Mouse (Mus musculus): ENCODE results near the gene Pramef17. TPM values are rescaled to one million over a fixed set of nuclear protein-coding genes. Genes with fewer than 3 reads are reported as not detected.
"Not testable (repeated sequence)": the region's sequence is repeated elsewhere in the genome, so short reads cannot be mapped to it uniquely, and the experiment has no call there.

The Pramef17 gene
- not detected for total RNA-seq (2021)
- long read RNA-seq, experiment 1: 0 reads
- long read RNA-seq, experiment 2: 0 reads

DNA sequence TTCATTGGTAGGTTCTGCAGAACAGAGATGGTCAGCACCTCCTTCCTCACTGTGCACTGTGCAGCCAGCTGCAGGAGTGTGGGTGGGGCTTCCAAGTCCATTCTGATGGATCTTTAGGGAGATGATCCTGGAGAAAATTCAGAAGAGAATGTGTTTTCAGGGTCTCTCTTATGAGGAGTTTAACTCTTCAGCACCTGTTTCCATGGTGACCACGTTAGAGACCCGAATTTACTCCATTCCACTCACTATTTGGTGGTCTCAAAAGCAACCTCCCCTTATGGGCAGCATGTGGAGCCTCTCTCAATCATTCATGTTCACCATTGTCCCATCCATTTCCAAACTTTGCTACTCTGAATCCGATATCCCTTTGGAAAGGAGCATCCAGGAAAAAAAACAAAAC is at the start of gene Pramef17:
Pramef17 (minus strand) TSS at position 101 of the 400 bp plus-strand sequence.
- not testable (repeated sequence) for DNase-seq (ENCODE audit: low spot score in 2 of 2)

DNA sequence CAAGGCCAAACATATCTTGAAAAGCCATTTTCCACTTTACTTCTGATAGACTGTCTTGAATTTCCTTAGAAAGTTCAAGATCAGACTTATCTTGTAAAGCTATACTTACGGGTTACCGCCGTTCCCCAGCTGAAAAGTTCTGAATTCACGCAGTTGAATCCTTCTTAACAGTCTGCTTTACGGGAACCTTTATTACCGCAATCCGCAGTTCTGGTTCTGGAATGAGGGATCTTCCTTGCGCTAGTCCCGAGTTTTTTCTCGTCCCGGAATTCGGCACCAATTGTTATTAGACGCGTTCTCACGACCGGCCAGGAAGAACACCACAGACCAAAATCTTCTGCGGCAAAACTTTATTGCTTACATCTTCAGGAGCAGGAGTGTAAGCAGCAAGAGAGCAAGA is 6.0 kb downstream of the Pramef17 start:
- DNase-seq (ENCODE audit: low spot score in 2 of 2): peak; percentile 63 to 78

DNA sequence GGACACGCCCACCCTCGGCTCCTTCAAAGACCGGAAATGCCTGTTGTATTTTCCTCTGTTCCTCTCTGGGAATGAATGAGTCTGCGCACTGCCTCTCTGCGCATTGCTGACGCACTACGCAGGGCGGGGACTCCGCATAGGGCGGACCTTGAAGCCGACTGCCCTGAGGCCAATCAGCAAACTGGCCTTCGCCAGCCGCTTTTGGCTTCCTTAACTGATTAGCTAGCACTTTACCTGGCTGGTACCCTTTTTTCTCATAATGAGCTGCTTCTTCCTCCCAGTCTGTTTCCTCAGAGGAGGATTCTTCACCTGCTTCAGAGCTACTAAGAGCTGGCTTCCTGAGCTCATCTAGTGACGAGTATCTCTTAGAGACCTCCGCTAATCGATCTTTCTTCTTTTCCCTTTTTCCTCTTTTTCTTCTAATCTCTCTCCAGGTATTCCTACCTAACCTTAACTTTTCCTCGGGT is 6.7 kb downstream of the Pramef17 start:
- peak; percentile 2 to 4 for DNase-seq (ENCODE audit: low spot score in 2 of 2)

DNA sequence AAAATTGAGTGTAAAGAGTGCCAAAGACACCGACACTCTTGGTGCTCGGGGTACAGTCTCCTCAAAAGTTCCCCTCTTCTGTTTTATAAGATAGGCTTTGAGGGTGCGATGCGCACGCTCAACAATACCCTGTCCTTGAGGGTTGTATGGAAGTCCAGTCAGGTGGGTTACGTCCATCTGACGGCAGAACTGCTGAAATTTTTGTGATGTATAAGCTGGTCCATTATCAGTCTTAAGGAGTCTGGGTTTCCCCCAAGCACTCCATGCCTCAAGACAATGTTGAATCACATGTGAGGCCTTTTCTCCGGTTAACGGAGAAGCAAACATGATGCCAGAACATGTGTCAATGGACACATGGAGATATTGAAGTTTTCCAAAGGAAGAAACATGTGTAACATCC is 8.4 kb downstream of the Pramef17 start:
- peak; percentile 2 to 3 for DNase-seq (ENCODE audit: low spot score in 2 of 2)

DNA sequence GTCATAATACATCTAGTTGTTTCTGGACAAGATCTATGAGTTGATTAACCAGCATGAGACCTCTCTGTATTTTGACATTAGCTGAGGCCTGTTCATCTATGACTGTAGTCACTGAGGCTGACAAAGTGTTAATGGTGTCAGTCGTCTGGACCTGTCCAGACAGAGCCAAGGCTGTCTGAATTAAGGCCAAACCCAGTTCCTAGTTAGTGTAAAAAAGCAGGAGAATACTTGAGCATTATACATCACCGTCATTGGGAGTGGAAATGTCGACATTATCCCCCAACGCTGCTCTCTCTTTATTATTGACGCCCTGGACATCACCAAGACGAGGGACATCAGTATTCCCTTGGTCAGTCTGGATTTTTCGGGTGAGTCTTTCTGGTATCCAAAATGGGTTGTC is 9.0 kb downstream of the Pramef17 start:
- not testable (repeated sequence) for DNase-seq (ENCODE audit: low spot score in 2 of 2)

DNA sequence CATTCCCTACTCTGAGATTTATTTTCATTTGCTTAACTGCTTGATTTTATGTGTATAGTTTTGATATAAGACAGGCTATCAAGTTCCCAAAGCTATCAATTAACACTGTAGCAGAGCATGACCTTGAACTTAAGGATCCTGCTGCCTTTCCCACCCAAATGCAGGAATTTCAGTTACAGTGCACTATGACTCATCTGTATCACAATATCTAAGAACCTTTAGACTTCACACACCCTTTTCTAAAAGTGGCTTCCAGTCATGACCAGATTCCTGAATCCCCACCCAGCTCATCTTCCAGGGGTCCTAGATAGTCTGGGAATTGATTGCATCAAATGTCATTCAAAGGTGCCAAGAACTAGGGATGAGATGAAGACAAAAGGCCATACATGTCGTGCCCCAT is 10.7 kb downstream of the Pramef17 start:
- DNase-seq (ENCODE audit: low spot score in 2 of 2): not testable (repeated sequence)

DNA sequence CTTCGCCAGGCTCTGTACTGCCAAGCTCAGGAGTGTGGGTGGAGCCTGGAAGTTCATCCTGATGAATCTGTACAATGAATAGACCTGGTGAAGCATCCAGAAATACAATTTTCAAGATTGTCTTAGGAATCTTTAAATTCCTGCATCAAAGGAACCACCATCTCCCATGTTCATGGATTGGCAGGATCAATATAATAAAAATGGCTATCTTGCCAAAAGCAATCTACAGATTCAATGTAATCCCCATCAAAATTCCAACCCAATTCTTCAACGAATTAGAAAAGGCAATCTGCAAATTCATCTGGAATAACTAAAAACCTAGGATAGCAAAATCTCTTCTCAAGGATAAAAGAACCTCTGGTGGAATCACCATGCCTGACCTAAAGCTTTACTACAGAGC is 27.3 kb downstream of the Pramef17 start, which contains the start of gene Gm13101:
Gm13101 (minus strand) TSS at position 101 of the 400 bp plus-strand sequence.
- not testable (repeated sequence) for DNase-seq (ENCODE audit: low spot score in 2 of 2)

DNA sequence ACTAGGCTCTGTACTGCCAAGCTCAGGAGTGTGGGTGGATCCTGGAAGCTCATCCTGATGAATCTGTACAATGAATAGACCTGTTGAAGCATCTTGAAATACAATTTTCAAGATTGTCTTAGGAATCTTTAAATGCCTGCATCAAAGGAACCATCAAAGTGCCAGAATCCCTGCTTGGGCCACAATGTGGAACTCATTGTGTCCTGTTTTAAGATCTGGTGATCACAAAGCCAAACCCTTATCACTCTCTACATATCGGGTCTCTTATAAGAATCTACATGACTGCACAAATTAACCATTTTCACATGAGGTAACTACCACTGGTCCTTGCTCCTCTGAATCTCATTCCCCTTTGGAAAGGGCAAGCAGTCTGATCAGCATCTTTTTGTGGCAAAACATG is 43.3 kb downstream of the Pramef17 start, which contains the start of gene Pramef25:
Pramef25 (minus strand) TSS at position 101 of the 400 bp plus-strand sequence.
- not testable (repeated sequence) for DNase-seq (ENCODE audit: low spot score in 2 of 2)

Other genes starting within 250 kb of the Pramef17 start
- not detected for gene Gm13023, start 205.0 kb downstream of the Pramef17 start, total RNA-seq (2021)
- not detected for gene Gm13084, start 178.3 kb downstream of the Pramef17 start, total RNA-seq (2021)
- not detected for gene Gm13103, start 147.9 kb downstream of the Pramef17 start, total RNA-seq (2021)
- gene Pramef6, start 94.0 kb downstream of the Pramef17 start, total RNA-seq (2021): not detected
- gene Pramef25, start 43.4 kb downstream of the Pramef17 start, total RNA-seq (2021): not detected
- not detected for gene Gm13101, start 27.4 kb downstream of the Pramef17 start, total RNA-seq (2021)
- not detected for gene Pramel4, start 64.8 kb upstream of the Pramef17 start, total RNA-seq (2021)
- not detected for gene Gm13102, start 112.1 kb upstream of the Pramef17 start, total RNA-seq (2021)
- not detected for gene Oog3, start 168.3 kb upstream of the Pramef17 start, total RNA-seq (2021)
- gene Oog2, start 196.3 kb upstream of the Pramef17 start, total RNA-seq (2021): not detected
- not detected for gene C87977, start 218.9 kb upstream of the Pramef17 start, total RNA-seq (2021)